Mouse (Mus musculus): ENCODE measurements around the gene Sec16a. TPM values are rescaled to one million over a fixed set of nuclear protein-coding genes. Genes with fewer than 3 reads are reported as not detected.

Sec16a gene
- total RNA-seq, 2 experiments from 2014 or later: 52.2 to 69.1 TPM

GRCm38 (mm10) chr2:26441688-26442087 is 3.3 kb downstream of the Sec16a start:
- DNase-seq (ENCODE audit: low spot score in 2 of 2): no peak

GRCm38 (mm10) chr2:26441261-26441660 is 3.8 kb downstream of the Sec16a start:
- DNase-seq (ENCODE audit: low spot score in 2 of 2): no peak

GRCm38 (mm10) chr2:26439671-26440070 is 5.3 kb downstream of the Sec16a start:
- DNase-seq (ENCODE audit: low spot score in 2 of 2): no peak

DNA sequence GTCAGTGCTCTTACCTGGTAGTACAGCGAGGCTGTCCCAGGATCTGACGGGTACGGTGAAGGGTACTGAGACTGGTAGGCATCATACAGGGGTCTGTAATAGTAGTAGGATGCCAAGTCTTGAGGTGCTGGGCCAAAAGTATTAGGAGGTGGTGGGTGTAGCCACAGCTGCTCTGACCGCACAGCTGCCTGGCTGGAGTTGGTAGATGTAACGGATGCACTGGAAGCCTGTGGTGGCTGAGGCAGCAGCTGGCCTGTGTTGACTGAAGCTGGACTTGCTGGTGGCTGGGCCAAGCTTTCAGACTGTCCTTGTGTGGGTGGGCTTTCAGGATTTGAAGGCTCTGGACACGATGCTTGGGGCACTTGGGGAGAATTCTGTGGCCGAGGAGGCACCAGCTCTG is 6.6 kb downstream of the Sec16a start:
- no peak for DNase-seq (ENCODE audit: low spot score in 2 of 2)

DNA sequence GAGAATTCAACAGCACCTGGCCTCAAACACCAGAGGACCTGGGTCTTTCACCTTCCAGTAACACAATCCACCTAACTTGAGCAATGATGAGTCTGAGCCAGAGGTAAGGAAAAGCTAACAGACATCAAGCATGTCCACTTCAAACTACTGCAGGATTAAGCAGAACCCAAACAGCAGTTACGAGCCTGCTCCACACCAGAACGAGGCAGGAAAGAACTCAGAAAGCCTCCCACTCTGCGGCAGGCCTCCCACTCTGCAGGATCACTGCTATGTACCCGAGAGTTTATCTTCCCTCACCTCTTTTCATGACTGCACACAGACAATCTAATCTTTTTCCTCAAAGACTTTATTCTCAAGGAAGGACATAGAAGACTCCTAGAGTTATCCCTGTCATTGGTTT is 7.8 kb downstream of the Sec16a start:
- no peak for DNase-seq (ENCODE audit: low spot score in 2 of 2)

DNA sequence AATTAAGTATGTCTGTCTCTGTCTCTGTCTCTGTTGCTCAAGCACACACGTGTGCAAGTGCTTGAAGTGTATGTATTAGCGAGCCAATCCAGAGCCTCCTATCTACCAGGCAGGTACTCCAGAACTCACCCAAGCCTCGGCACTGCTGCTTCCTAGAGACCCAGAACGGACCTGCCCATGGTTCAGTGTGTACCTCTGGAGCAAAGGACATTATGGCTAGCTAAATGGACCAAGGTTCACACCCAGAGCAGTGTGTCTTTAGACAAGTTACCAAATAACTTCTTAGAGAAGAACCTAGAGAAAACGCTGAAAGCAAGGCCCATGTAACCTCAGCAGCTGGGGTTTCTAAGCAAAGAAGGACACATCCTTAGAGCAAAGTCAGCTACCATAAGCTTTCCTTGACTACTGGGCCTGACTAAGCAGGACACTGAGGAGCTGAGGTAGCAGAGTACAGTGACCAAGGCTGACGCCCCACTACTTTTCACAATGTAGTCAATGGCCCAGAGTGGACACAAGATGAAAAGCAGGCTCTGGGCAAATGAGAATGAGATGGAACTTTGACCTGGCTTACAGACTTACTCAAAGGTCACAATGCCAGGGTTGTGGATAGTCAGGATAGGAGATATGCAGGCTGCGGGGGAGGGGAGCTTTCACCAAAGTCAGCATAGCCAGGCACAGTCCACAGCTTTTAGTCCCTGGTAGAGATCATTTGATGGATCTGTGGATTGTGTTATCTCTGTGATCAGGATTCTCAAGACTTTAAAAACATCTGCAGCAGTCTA is 10.0 kb downstream of the Sec16a start:
- no peak for DNase-seq (ENCODE audit: low spot score in 2 of 2)

GRCm38 (mm10) chr2:26429851-26430250 is 15.2 kb downstream of the Sec16a start:
- DNase-seq (ENCODE audit: low spot score in 2 of 2): no peak

GRCm38 (mm10) chr2:26424541-26424940 is 20.5 kb downstream of the Sec16a start:
- no peak for DNase-seq (ENCODE audit: low spot score in 2 of 2)

DNA sequence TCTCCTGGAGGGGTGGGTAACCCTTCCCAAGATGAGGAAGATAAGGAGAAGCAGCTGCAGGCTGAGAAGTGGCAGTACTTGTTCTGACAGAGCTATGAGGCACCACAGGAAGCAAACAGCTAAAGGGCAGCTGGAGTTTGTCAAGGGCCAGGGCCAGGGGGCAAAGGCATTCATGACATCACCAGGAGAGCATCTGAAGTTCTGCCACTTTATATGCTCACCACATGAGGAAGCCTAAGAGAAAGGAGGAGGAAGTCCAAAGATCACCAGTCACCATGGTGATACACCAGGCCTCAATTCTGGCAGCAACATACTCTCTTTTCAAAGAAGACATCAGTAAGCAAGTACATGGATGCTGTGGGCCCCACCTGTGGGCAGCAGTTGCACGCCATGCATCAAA is 21.9 kb downstream of the Sec16a start:
- no peak for DNase-seq (ENCODE audit: low spot score in 2 of 2)

- DNase-seq (ENCODE audit: low spot score in 2 of 2): no peak
These were observed 23.0 kb downstream of the Sec16a start for GRCm38 (mm10) chr2:26421969-26422368.

GRCm38 (mm10) chr2:26418120-26418519 is 26.9 kb downstream of the Sec16a start:
- DNase-seq (ENCODE audit: low spot score in 2 of 2): no peak

GRCm38 (mm10) chr2:26417066-26417465 is 27.9 kb downstream of the Sec16a start:
- DNase-seq (ENCODE audit: low spot score in 2 of 2): no peak

DNA sequence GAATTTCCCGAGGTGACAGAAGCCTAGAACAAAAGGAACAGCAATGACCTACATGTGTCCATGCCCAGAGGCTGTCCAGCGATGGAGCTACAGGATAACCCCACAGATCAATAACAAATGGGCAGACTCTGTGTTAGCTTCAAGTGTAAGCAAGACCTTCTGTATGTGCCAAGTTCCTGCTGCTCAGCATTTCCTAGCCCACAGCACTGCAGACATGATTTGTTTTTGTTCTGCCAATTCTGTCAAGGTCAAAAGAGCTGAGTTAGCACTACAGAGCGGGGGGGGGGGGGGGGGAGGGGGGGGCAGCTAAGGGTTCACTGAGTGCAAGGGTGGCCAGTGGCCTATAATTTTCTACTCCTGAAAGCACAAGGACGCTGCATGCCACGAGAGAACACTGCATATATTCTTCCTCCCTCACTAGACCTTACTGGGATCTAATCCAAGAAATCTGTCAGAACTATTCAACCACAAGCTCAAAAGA is 34.0 kb downstream of the Sec16a start:
- DNase-seq (ENCODE audit: low spot score in 2 of 2): peak in 1 of 2 experiments; percentile 29

DNA sequence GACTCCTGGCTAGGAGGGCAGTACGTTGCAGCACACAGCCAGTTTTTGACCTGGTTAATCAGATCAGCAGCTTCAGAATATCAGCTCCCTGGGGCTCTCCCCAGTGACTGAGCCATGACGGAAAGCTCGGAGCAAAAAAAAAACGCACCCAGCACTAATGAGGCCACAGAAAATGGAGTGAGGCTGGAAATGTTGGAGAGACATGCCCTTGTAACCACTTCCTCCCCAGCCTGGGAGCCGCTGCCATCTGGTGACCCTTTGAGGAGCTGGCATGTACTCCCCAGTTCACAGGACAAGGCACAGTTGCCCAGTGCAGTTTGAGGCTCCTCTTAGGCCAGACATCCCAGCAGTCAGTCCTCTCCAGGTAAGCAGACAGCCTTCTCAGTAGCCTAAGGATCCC is 34.9 kb downstream of the Sec16a start:
- no peak for DNase-seq (ENCODE audit: low spot score in 2 of 2)

DNA sequence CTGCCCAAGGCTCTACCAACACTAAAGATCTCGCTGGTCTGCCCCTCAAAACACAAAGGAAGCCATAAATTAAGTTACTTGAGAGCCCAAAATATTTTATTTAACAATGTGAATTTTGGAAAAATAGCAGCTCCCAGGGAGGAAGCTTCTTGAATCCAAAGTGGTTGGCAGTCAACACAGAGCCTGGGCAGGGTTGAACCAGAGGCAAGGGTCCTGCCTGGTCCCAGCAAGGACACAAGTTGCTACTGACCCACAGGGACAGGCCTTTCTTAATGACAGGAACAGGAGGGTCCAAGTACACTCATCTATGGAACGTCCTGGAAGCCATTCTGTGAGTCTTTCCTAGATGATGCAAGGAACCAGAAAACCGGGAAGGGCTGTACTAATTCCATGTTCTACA is 35.7 kb downstream of the Sec16a start:
- no peak for DNase-seq (ENCODE audit: low spot score in 2 of 2)

DNA sequence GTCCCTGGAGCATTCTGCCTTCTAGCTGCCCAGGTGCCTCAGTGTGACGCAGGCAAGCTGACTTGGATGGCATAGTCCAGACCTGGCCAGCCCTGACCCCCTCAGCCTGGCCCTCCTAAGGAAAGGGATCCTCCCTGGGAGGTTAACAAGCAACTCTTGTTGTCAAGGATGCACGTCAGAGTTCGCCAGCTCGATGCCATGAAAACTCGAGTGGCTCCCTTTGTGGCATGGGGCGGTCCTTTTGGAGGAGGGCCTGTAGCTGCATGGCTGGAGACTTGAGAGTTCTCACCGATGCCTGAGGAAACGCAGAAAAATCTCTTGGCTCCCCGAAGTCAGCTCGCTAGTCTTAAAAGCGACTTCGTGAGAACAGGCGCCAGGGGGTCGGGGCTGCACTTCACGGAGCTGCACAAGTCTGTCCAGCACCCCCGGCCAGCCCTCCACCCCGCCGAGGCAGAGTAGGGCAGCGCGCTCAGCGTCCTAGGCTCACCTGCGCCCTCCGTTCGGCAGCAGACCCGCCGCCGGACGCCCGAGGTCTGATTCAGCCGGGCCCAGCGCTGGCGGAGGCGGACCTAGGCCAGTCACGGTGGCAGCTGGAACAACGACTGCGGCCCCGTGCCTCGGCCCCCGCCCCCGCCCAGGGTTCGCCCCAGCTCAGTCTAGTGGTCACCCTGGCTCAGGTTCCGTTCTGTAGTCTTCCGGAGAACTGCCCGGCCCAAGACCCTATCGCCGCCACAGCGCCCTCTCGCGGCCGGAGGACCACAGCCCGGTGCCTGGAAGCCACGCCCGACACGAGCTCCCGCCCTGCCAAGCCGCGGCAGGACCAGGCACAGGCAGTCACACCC is 36.3 kb downstream of the Sec16a start, which contains the start of gene Inpp5e:
TSS of gene Inpp5e (minus strand) at position 689 of the 842 bp plus-strand sequence.
- DNase-seq (ENCODE audit: low spot score in 2 of 2): peak; percentile 100

DNA sequence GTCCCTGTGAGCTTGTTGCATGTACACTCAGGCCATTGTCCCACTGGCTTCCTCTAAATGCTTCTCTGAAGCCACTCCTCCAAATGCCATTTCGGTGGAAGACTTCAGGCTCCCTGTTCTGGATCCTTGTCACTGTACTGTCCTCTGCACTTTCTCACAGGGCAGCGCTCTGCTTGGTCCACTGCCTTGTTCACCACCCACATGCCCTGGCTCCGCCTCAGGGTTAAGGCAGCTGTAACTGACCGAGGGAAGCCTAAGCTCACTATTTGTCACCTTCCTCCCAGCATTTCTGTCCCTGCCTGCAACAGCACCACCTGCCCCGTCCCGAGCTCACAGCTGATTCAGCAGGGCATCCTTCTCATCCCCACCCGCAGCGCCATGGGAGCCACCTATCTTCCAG is 41.7 kb downstream of the Sec16a start:
- DNase-seq (ENCODE audit: low spot score in 2 of 2): no peak

- DNase-seq (ENCODE audit: low spot score in 2 of 2): no peak
These were observed 42.8 kb downstream of the Sec16a start for GRCm38 (mm10) chr2:26402265-26402664.

DNA sequence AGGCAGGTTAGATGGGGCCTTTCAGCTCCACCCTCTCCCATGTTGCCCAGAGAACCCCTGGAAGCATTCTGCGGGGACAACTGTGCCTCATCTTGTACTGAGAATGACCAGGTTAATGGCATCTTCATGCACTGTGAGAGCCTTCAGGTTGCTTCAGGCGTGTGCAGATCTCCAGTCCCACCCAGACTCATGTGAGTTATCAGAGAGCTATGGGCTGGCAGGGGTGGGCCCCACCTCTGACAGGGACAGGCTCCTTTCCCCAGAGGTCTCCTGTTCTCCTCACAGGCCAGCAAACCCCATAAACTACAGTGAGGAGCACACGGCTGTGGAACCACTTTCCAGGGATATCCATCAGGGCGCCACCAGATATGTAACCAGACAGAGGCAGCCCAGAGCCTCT is 44.0 kb downstream of the Sec16a start:
- DNase-seq (ENCODE audit: low spot score in 2 of 2): no peak

DNA sequence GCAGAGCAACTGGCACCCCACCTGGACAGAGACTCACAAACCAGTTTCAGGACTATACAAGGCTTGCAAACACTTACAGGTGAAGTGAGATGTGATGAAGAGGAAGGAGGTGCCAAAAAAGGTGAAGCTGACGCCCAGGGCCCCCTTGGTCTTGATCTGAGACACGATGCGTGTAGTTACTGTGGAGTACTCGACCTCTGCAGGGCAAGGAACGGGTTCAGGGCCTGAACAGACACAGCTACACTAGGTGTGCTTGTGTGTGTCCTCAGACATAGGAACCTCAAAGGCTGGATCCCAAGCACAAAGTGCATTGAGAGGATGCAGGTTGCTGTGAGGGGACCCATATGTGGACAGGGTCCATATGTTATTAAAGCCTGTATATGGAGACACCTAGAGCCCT is 44.7 kb downstream of the Sec16a start:
- DNase-seq (ENCODE audit: low spot score in 2 of 2): no peak

- no peak for DNase-seq (ENCODE audit: low spot score in 2 of 2)
These were observed 45.4 kb downstream of the Sec16a start for GRCm38 (mm10) chr2:26399647-26400046.

DNA sequence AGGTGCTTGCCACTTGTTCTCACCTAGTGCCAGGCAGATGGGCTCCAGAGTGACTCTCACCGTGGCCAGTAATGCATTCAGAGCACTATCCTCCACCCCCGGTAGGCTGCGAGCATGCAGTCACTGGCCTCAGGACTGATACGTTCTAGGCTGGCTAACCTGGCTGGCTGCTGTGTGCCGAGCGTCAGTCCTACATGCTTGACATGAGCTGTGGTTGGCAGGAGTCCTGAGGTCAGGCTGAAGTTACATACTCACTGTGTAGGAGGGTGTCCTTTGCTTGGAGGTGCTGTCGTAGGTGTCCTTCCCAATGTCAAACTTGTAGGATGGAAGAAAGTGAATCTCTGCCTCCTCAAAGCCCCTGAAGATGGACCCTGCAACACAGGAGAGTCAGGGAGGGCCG is 46.0 kb downstream of the Sec16a start:
- DNase-seq (ENCODE audit: low spot score in 2 of 2): no peak
